Mouse (Mus musculus): ENCODE measurements at regions not wholly inside any gene's neighbourhood (a gene's known extent, or its start where the extent isn't known, plus 50 kb on each side); places are given as distances from the start of the nearest gene placed in this dataset.

GRCm38 (mm10) chr8:76309200-76309599 is 590.0 kb upstream of the Nr3c2 start:
- Histone ChIP-seq H3K27me3 (no peaks in the 10 kb centered on the region), H3K4me3 (no peak overlapping the region), H3K4me2 (no peak overlapping the region), H3K36me3 (no peaks in the 10 kb centered on the region), H3K9ac (no peak overlapping the region), H3K27ac (no peak overlapping the region), H3K9me3 (no peaks in the 10 kb centered on the region), H3K4me1 (replicated peaks) (no peaks in the 10 kb centered on the region)
- WGBS, result 88% methylated on average over 3 of the region's 3 CpGs
- no peak for ATAC-seq (ENCODE audit: low FRiP score)

GRCm38 (mm10) chr8:76328540-76328939 is 570.7 kb upstream of the Nr3c2 start:
- no peak for ATAC-seq (ENCODE audit: low FRiP score)
- Histone ChIP-seq H3K27ac (no peak overlapping the region), H3K36me3 (no peaks in the 10 kb centered on the region), H3K4me3 (no peak overlapping the region), H3K4me1 (replicated peaks) (0 out of 2 replicates have a peak, but pooled peaks cover 2% of the 10 kb centered on the region), H3K9ac (no peak overlapping the region), H3K9me3 (no peaks in the 10 kb centered on the region), H3K4me2 (no peak overlapping the region), H3K27me3 (no peaks in the 10 kb centered on the region)
- 82% methylated on average over 1 of the region's 1 CpGs for WGBS

- H3K4me1 ChIP-seq (replicated peaks), result no peaks in the 10 kb centered on the region
- H3K4me2 ChIP-seq, result no peak overlapping the region
- no peak for ATAC-seq (ENCODE audit: low FRiP score)
- no peaks in the 10 kb centered on the region for H3K27me3 ChIP-seq
- no peak overlapping the region for H3K4me3 ChIP-seq
- H3K27ac ChIP-seq, result no peak overlapping the region
- H3K9me3 ChIP-seq, result no peaks in the 10 kb centered on the region
- H3K36me3 ChIP-seq, result no peaks in the 10 kb centered on the region
- no peak overlapping the region for H3K9ac ChIP-seq
- 71% methylated on average over 2 of the region's 2 CpGs for WGBS
Measured at GRCm38 (mm10) chr8:76343072-76343471, 556.2 kb upstream of the Nr3c2 start.

- no peak overlapping the region for H3K4me2 ChIP-seq
- H3K4me3 ChIP-seq, result no peak overlapping the region
- WGBS, result 83% methylated on average over 4 of the region's 4 CpGs
- no peaks in the 10 kb centered on the region for H3K4me1 ChIP-seq (replicated peaks)
- H3K9me3 ChIP-seq, result no peaks in the 10 kb centered on the region
- no peak overlapping the region for H3K9ac ChIP-seq
- no peak overlapping the region for H3K27ac ChIP-seq
- no peaks in the 10 kb centered on the region for H3K27me3 ChIP-seq
- no peaks in the 10 kb centered on the region for H3K36me3 ChIP-seq
- no peak for ATAC-seq (ENCODE audit: low FRiP score)
Measured at GRCm38 (mm10) chr8:76346150-76346549, 553.1 kb upstream of the Nr3c2 start.

- WGBS, result 77% methylated on average over 1 of the region's 1 CpGs
- no peaks in the 10 kb centered on the region for H3K9me3 ChIP-seq
- H3K27ac ChIP-seq, result no peak overlapping the region
- no peak overlapping the region for H3K9ac ChIP-seq
- H3K36me3 ChIP-seq, result no peaks in the 10 kb centered on the region
- no peaks in the 10 kb centered on the region for H3K4me1 ChIP-seq (replicated peaks)
- H3K27me3 ChIP-seq, result no peaks in the 10 kb centered on the region
- no peak for ATAC-seq (ENCODE audit: low FRiP score)
- H3K4me2 ChIP-seq, result no peak overlapping the region
- H3K4me3 ChIP-seq, result no peak overlapping the region
Measured at GRCm38 (mm10) chr8:76346832-76347231, 552.4 kb upstream of the Nr3c2 start.

- Histone ChIP-seq H3K4me1 (replicated peaks) (no peaks in the 10 kb centered on the region), H3K36me3 (no peaks in the 10 kb centered on the region), H3K27me3 (no peaks in the 10 kb centered on the region), H3K27ac (no peak overlapping the region), H3K4me3 (no peak overlapping the region), H3K9me3 (no peaks in the 10 kb centered on the region), H3K9ac (no peak overlapping the region), H3K4me2 (no peak overlapping the region)
- no peak for ATAC-seq (ENCODE audit: low FRiP score)
Measured at GRCm38 (mm10) chr8:76374314-76374713, 524.9 kb upstream of the Nr3c2 start.

GRCm38 (mm10) chr8:76377711-76378110 is 521.5 kb upstream of the Nr3c2 start:
- Histone ChIP-seq H3K4me1 (replicated peaks) (no peaks in the 10 kb centered on the region), H3K27ac (no peak overlapping the region), H3K4me2 (no peak overlapping the region), H3K9me3 (no peaks in the 10 kb centered on the region), H3K4me3 (no peak overlapping the region), H3K9ac (no peak overlapping the region), H3K36me3 (no peaks in the 10 kb centered on the region), H3K27me3 (no peaks in the 10 kb centered on the region)
- 90% methylated on average over 6 of the region's 6 CpGs for WGBS
- ATAC-seq (ENCODE audit: low FRiP score), result no peak

- Histone ChIP-seq H3K27me3 (no peaks in the 10 kb centered on the region), H3K9me3 (no peaks in the 10 kb centered on the region), H3K9ac (no peak overlapping the region), H3K4me3 (no peak overlapping the region), H3K27ac (no peak overlapping the region), H3K4me2 (no peak overlapping the region), H3K4me1 (replicated peaks) (no peaks in the 10 kb centered on the region; the same call in 1 of the 2 replicates), H3K36me3 (no peaks in the 10 kb centered on the region)
- WGBS, result 84% methylated on average over 2 of the region's 2 CpGs
- ATAC-seq (ENCODE audit: low FRiP score), result no peak
Measured at GRCm38 (mm10) chr8:76381643-76382042, 517.6 kb upstream of the Nr3c2 start.

GRCm38 (mm10) chr8:76383583-76384281 is 515.5 kb upstream of the Nr3c2 start:
- Histone ChIP-seq H3K27ac (no peak overlapping the region), H3K9ac (no peak overlapping the region), H3K4me1 (replicated peaks) (no peaks in the 10 kb centered on the region; the same call in 1 of the 2 replicates), H3K9me3 (no peaks in the 10 kb centered on the region), H3K4me2 (no peak overlapping the region), H3K4me3 (no peak overlapping the region), H3K36me3 (no peaks in the 10 kb centered on the region), H3K27me3 (no peaks in the 10 kb centered on the region)
- no peak for ATAC-seq (ENCODE audit: low FRiP score)
- WGBS, result 63% methylated on average over 5 of the region's 5 CpGs

- 67% methylated on average over 5 of the region's 5 CpGs for WGBS
- H3K9ac ChIP-seq, result no peak overlapping the region
- no peak overlapping the region for H3K27ac ChIP-seq
- no peaks in the 10 kb centered on the region for H3K9me3 ChIP-seq
- no peaks in the 10 kb centered on the region for H3K27me3 ChIP-seq
- no peak overlapping the region for H3K4me3 ChIP-seq
- ATAC-seq (ENCODE audit: low FRiP score), result no peak
- no peaks in the 10 kb centered on the region; the same call in 1 of the 2 replicates for H3K4me1 ChIP-seq (replicated peaks)
- H3K36me3 ChIP-seq, result no peaks in the 10 kb centered on the region
- H3K4me2 ChIP-seq, result no peak overlapping the region
Measured at GRCm38 (mm10) chr8:76384282-76384637, 515.0 kb upstream of the Nr3c2 start.

GRCm38 (mm10) chr8:76392004-76392403 is 507.2 kb upstream of the Nr3c2 start:
- no peaks in the 10 kb centered on the region for H3K36me3 ChIP-seq
- H3K9me3 ChIP-seq, result no peaks in the 10 kb centered on the region
- no peak overlapping the region for H3K4me2 ChIP-seq
- no peak overlapping the region for H3K9ac ChIP-seq
- ATAC-seq (ENCODE audit: low FRiP score), result no peak
- 93% methylated on average over 2 of the region's 2 CpGs for WGBS
- H3K27me3 ChIP-seq, result no peaks in the 10 kb centered on the region
- H3K4me3 ChIP-seq, result no peak overlapping the region
- H3K27ac ChIP-seq, result no peak overlapping the region
- no peaks in the 10 kb centered on the region for H3K4me1 ChIP-seq (replicated peaks)

GRCm38 (mm10) chr8:76422459-76422858 is 476.8 kb upstream of the Nr3c2 start:
- no peak overlapping the region for H3K27ac ChIP-seq
- no peak overlapping the region for H3K4me3 ChIP-seq
- no peaks in the 10 kb centered on the region for H3K27me3 ChIP-seq
- H3K4me1 ChIP-seq (replicated peaks), result no peaks in the 10 kb centered on the region
- ATAC-seq (ENCODE audit: low FRiP score), result no peak
- H3K9me3 ChIP-seq, result no peaks in the 10 kb centered on the region
- H3K9ac ChIP-seq, result no peak overlapping the region
- WGBS, result 93% methylated on average over 1 of the region's 1 CpGs
- H3K36me3 ChIP-seq, result no peaks in the 10 kb centered on the region
- no peak overlapping the region for H3K4me2 ChIP-seq

GRCm38 (mm10) chr8:76422861-76423532 is 476.2 kb upstream of the Nr3c2 start:
- no peaks in the 10 kb centered on the region for H3K9me3 ChIP-seq
- 58% methylated on average over 7 of the region's 7 CpGs for WGBS
- no peaks in the 10 kb centered on the region for H3K4me1 ChIP-seq (replicated peaks)
- no peak for ATAC-seq (ENCODE audit: low FRiP score)
- no peaks in the 10 kb centered on the region for H3K36me3 ChIP-seq
- no peak overlapping the region for H3K4me2 ChIP-seq
- H3K9ac ChIP-seq, result no peak overlapping the region
- no peak overlapping the region for H3K4me3 ChIP-seq
- no peaks in the 10 kb centered on the region for H3K27me3 ChIP-seq
- H3K27ac ChIP-seq, result no peak overlapping the region
